Mouse (Mus musculus) lung, embryonic 16.5 days (tissue): ENCODE results near the gene Lmx1a. TPM values are rescaled to one million over a fixed set of nuclear protein-coding genes. Genes with fewer than 3 reads are reported as not detected.
A peak's percentile ranks its signal among the peaks of the same experiment; 100 is the strongest.

ENCODE experiments used
- ATAC-seq: fragments of 200-750 bp; cut with Nextera tagmentation; 2 replicates; pipeline ENCODE4 v1.8.0; 2017; ENCODE audit warnings: low read depth, mild to moderate bottlenecking, moderate library complexity
- H3K27ac ChIP-seq: fragments of 300-500 bp; sonication (generic); 2 replicates; pipeline ENCODE4 v1.5.1; 2014; ENCODE audit warnings: mild to moderate bottlenecking, control low read depth, low read length
- H3K27me3 ChIP-seq: fragments of 300-500 bp; sonication (generic); 2 replicates; pipeline ENCODE4 v1.6.1; 2014; ENCODE audit warnings: low read depth, low read length, mixed read lengths; ENCODE audit not compliant: control insufficient read depth, insufficient read depth
- H3K36me3 ChIP-seq: fragments of 300-500 bp; sonication (generic); 2 replicates; pipeline ENCODE4 v1.6.1; 2014; ENCODE audit warnings: low read length; ENCODE audit not compliant: control insufficient read depth, insufficient read depth
- H3K4me1 ChIP-seq: fragments of 300-500 bp; sonication (generic); replicated peaks from 2 replicates; pipeline ENCODE4 v1.6.1; 2014; ENCODE audit warnings: low read length, mixed read lengths; ENCODE audit not compliant: control insufficient read depth, insufficient read depth
- H3K4me2 ChIP-seq: fragments of 300-500 bp; sonication (generic); 2 replicates; pipeline ENCODE4 v1.6.1; 2014; ENCODE audit warnings: low read depth, low read length, control low read depth
- H3K4me3 ChIP-seq: fragments of 300-500 bp; sonication (generic); 2 replicates; pipeline ENCODE4 v1.5.1; 2014; ENCODE audit warnings: mild to moderate bottlenecking, low read length, control low read depth
- H3K9ac ChIP-seq: fragments of 300-500 bp; sonication (generic); 2 replicates; pipeline ENCODE4 v1.6.1; 2014; ENCODE audit warnings: low read length, control low read depth
- H3K9me3 ChIP-seq: fragments of 300-500 bp; sonication (generic); 2 replicates; pipeline ENCODE4 v1.6.1; 2016; ENCODE audit warnings: low read length; ENCODE audit not compliant: control insufficient read depth
- WGBS: fragments of 180-500 bp; shearing (Covaris S2); extraction: QIAGEN DNeasy Blood & Tissue Kit; methylation state at CpG from one replicate; pipeline ENCODE4 v1.1.7; 2014; 5-methylcytosine and 5-hydroxymethylcytosine counted together
- polyA plus RNA-seq: library from polyadenylated mRNA; unstranded; fragments of >200 nt; fragmentation: Nextera tagmentation; extraction: Ambion mirVana; gene quantifications from 2 replicates; pipeline ENCODE4 v1.2.1, GENCODE M21; 2015

The Lmx1a gene
- polyA plus RNA-seq, 1 experiment from 2014 or later, result not detected

- no peaks in the 10 kb centered on the region for H3K36me3 ChIP-seq
- H3K27ac ChIP-seq, result no peak overlapping the region
- no peak for ATAC-seq
- H3K27me3 ChIP-seq, result no peaks in the 10 kb centered on the region
- H3K9ac ChIP-seq, result no peak overlapping the region
- no peaks in the 10 kb centered on the region for H3K9me3 ChIP-seq
- H3K4me3 ChIP-seq, result no peak overlapping the region
- no peak overlapping the region for H3K4me2 ChIP-seq
- 49% methylated on average over 6 of the region's 6 CpGs for WGBS
- no peaks in the 10 kb centered on the region for H3K4me1 ChIP-seq
These were observed 26.8 kb downstream of the Lmx1a start for GRCm38 (mm10) chr1:167715730-167716341.

GRCm38 (mm10) chr1:167734471-167734870 lies 45.4 kb downstream of the Lmx1a start:
- no peak for ATAC-seq
- H3K27me3 ChIP-seq, result no peaks in the 10 kb centered on the region; the same call in 1 of the 2 replicates
- 3% methylated on average over 6 of the region's 6 CpGs for WGBS
- H3K9me3 ChIP-seq, result no peaks in the 10 kb centered on the region
- H3K9ac ChIP-seq, result no peak overlapping the region
- no peaks in the 10 kb centered on the region for H3K36me3 ChIP-seq
- H3K4me2 ChIP-seq, result no peak overlapping the region
- 0 out of 2 replicates have a peak, but pooled peaks cover 4% of the 10 kb centered on the region for H3K4me1 ChIP-seq
- H3K4me3 ChIP-seq, result no peak overlapping the region
- no peak overlapping the region for H3K27ac ChIP-seq

DNA sequence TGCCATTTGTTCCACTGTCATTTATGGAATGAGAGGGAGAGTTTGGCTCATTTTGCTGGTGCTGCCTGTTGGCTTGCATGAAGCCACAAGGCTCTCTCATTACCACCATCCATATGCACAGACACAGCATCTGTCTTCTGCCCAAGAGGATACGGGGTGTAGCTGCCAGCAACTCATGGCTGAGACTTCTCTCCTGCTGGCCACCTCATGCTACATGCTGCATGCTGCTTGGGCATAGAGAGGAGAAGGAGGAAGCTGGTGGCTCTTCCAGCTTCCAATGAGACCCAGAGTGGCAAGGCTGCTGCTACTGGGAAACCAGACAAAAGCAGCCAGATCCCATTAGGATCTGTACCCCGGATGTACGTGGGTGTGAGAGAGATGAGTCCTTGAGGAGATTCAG lies 47.8 kb downstream of the Lmx1a start:
- Histone ChIP-seq H3K27me3 (no peaks in the 10 kb centered on the region), H3K9me3 (no peaks in the 10 kb centered on the region), H3K4me2 (no peak overlapping the region), H3K4me3 (no peak overlapping the region), H3K27ac (no peak overlapping the region), H3K4me1 (0 out of 2 replicates have a peak, but pooled peaks cover 4% of the 10 kb centered on the region), H3K9ac (no peak overlapping the region), H3K36me3 (no peaks in the 10 kb centered on the region)
- WGBS, result 60% methylated on average over 3 of the region's 3 CpGs
- ATAC-seq, result no peak

GRCm38 (mm10) chr1:167739286-167739685 lies 50.2 kb downstream of the Lmx1a start:
- no peak overlapping the region for H3K4me2 ChIP-seq
- no peak overlapping the region for H3K9ac ChIP-seq
- no peak overlapping the region for H3K4me3 ChIP-seq
- 63% methylated on average over 7 of the region's 7 CpGs for WGBS
- H3K36me3 ChIP-seq, result no peaks in the 10 kb centered on the region
- H3K4me1 ChIP-seq, result 0 out of 2 replicates have a peak, but pooled peaks cover under 1% of the 10 kb centered on the region
- no peaks in the 10 kb centered on the region for H3K9me3 ChIP-seq
- ATAC-seq, result no peak
- no peaks in the 10 kb centered on the region for H3K27me3 ChIP-seq
- H3K27ac ChIP-seq, result no peak overlapping the region

GRCm38 (mm10) chr1:167746676-167747075 lies 57.6 kb downstream of the Lmx1a start:
- Histone ChIP-seq H3K4me2 (no peak overlapping the region), H3K27me3 (no peaks in the 10 kb centered on the region), H3K36me3 (no peaks in the 10 kb centered on the region), H3K4me3 (no peak overlapping the region), H3K4me1 (no peaks in the 10 kb centered on the region), H3K9me3 (no peaks in the 10 kb centered on the region), H3K27ac (no peak overlapping the region), H3K9ac (no peak overlapping the region)
- no peak for ATAC-seq
- WGBS, result 31% methylated on average over 6 of the region's 6 CpGs

DNA sequence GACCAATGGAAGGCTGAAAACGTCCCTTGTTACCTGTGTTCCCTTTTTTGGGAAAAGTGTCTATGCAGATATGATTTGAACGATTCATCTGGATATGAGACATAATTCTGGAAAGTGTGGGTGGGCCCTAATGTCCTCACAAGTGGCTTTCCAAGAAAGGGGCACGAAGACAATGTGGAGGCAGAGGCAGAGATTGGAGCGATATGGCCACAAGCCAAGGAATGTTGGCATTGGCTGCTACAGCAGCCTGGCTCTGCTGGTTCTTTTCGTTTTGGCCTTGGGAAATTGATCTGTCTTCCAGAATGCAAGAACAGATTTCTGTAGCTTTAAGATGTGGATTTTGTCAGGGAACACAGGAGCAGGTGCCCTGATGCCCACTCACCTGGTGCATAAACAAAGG lies 63.6 kb downstream of the Lmx1a start:
- no peak for ATAC-seq
- no peaks in the 10 kb centered on the region for H3K36me3 ChIP-seq
- H3K9ac ChIP-seq, result no peak overlapping the region
- no peak overlapping the region for H3K4me3 ChIP-seq
- no peak overlapping the region for H3K4me2 ChIP-seq
- 58% methylated on average over 5 of the region's 5 CpGs for WGBS
- H3K27me3 ChIP-seq, result no peaks in the 10 kb centered on the region
- no peaks in the 10 kb centered on the region for H3K9me3 ChIP-seq
- no peak overlapping the region for H3K27ac ChIP-seq
- no peaks in the 10 kb centered on the region for H3K4me1 ChIP-seq

- no peak for ATAC-seq
- H3K4me3 ChIP-seq, result no peak overlapping the region
These were observed 65.0 kb downstream of the Lmx1a start for GRCm38 (mm10) chr1:167754085-167754484.

GRCm38 (mm10) chr1:167754636-167755522 lies 65.8 kb downstream of the Lmx1a start:
- no peak overlapping the region for H3K9ac ChIP-seq
- no peak overlapping the region for H3K27ac ChIP-seq
- no peaks in the 10 kb centered on the region for H3K27me3 ChIP-seq
- WGBS, result 9% methylated on average over 14 of the region's 14 CpGs
- H3K9me3 ChIP-seq, result no peaks in the 10 kb centered on the region
- H3K4me3 ChIP-seq, result no peak overlapping the region
- no peaks in the 10 kb centered on the region for H3K36me3 ChIP-seq
- ATAC-seq, result peak; percentile 10; the same call in 1 of the 2 replicates
- peak overlapping the region; percentile 15; the same call in 1 of the 2 replicates for H3K4me2 ChIP-seq
- H3K4me1 ChIP-seq, result no peaks in the 10 kb centered on the region

More at GRCm38 (mm10) chr1:167754085-167754484, 65.0 kb downstream of the Lmx1a start:
- H3K4me2 ChIP-seq, result no peak overlapping the region
- H3K27ac ChIP-seq, result no peak overlapping the region
- H3K4me1 ChIP-seq, result no peaks in the 10 kb centered on the region
- H3K9ac ChIP-seq, result no peak overlapping the region
- no peaks in the 10 kb centered on the region for H3K36me3 ChIP-seq
- WGBS, result 58% methylated on average over 4 of the region's 4 CpGs
- no peaks in the 10 kb centered on the region for H3K27me3 ChIP-seq
- H3K9me3 ChIP-seq, result no peaks in the 10 kb centered on the region

DNA sequence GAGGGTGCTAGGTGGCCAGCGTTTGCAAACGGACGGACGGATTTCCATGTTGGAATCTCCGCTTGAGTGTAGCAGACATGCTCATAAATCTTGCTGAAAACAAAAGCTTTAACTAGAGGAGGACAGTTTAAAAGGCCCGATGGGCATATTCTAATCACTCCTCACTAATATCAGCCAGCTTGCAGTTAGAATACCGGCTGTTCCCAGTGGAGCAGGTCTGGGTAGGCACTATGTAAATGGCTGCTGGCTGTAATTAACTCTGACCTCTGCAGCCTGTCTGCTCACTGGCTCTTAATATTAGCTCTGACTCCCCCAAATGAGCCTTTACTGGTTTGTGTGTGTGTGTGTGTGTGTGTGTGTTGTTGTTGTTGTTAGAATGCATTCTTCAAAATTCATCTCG lies 69.2 kb downstream of the Lmx1a start:
- ATAC-seq, result no peak
- H3K4me1 ChIP-seq, result no peaks in the 10 kb centered on the region
- no peak overlapping the region for H3K4me2 ChIP-seq
- no peak overlapping the region for H3K9ac ChIP-seq
- no peak overlapping the region for H3K4me3 ChIP-seq
- WGBS, result 66% methylated on average over 8 of the region's 8 CpGs
- peaks cover 3% of the 10 kb centered on the region; the same call in 1 of the 2 replicates for H3K27me3 ChIP-seq
- H3K27ac ChIP-seq, result no peak overlapping the region
- no peaks in the 10 kb centered on the region for H3K36me3 ChIP-seq
- no peaks in the 10 kb centered on the region for H3K9me3 ChIP-seq
